Mouse (Mus musculus) c-Kit-positive CD71-positive TER-119-positive erythroid progenitor cells, embryonic 14.5 days (primary cell): ENCODE measurements around the gene Malrd1.

Experiments
- DNase-seq: peaks from one replicate; pipeline ENCODE4 v3.0.0-alpha.2; 2013; ENCODE audit warnings: low spot score

Malrd1 gene

DNA sequence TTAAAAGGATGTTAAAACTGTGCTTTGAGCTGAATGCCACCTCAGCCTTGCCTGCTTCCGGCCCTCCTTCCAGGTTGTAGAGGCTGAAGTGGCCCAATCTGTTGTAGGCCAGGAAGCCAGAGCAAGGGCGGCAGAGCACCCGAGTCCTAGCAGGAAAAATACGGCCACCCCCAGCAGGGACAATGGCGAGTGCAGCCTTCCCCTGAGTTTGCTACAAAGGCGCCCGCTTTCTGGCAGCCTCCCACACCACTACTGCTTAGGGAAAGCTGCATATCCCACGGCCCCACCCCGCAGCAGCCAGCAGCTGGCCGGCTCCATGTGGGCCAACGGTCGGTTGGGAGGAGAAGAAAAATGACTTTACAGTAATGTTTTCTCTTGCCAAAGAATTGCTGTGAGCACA is 503.5 kb downstream of the Malrd1 start:
- no peak for DNase-seq

DNA sequence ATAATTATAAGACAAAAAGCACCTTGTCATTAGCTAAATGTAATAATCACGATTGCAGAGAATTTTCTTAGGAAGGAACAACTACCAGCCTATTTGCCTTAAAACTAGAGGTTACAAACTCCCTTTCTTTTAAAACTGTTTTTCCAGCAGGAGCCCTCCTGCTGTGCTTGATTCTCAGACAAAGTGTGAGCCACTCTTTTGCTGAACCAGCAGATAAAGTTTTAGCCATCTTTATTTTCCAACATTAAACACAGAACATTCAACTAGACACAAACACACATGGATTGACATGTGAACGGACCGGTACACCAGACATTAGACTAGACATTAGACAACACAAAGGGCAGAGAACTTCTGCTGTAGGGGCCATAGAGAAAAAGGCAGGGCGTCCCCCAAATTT is 505.3 kb downstream of the Malrd1 start:
- DNase-seq, result no peak

DNA sequence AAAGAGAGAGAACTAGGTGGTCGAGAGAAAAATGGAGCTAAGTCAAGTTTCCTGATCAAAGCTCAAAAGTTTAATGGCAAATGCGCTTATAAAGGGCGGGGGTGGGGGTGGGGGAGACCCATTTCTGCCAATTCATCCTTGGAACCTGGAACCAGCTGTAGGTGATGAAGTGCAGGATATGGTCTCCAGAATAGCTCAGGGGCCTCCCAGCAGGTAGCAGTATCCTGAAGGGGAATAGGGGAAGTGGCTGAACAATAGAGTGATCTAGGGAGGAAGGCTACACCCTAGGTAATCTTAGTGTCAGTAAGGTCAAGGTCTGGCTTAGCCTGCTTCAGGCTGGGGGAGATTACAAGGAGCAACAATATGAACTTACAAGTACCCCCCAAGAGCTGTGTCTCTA is 506.5 kb downstream of the Malrd1 start:
- no peak for DNase-seq

DNA sequence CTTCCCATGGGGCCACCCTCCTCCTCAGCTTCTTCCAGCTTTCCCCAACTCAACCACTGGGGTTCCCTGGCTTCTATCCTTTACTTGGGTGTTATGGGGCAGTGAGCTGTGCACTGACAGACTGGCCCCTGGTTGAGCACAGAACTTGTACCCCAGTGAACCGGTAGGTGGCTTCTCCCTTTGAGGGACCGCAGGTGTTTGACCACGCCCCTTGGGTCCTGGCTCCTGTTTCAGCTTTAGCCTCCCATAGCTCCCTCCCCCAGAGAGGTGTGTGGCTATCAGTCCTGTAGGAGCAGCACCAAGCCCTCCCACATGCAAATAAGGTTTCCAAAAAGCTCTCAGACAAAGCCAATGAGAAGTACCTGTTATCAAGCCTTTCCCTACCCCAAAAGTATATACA is 584.4 kb downstream of the Malrd1 start:
- no peak for DNase-seq

DNA sequence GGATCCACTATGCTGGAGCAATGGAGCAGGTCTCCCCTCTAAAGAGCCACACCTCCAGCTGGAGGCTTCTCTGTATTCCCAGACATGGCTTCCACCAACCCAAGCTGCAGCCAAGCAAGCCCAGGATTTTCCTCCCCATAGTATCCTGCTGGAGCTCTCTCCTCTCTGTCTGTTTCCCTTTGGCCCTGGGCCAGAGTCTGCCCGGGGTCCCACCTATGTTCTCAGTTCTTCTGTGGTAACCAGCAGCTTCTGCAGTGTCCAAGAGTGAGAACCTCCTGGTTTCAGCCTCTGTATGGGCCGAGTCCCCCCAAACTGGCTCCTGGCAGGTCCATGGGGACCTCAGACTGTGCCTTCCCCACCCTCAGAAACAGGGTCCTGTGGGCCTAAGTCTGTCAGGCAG is 587.1 kb downstream of the Malrd1 start:
- DNase-seq, result no peak

DNA sequence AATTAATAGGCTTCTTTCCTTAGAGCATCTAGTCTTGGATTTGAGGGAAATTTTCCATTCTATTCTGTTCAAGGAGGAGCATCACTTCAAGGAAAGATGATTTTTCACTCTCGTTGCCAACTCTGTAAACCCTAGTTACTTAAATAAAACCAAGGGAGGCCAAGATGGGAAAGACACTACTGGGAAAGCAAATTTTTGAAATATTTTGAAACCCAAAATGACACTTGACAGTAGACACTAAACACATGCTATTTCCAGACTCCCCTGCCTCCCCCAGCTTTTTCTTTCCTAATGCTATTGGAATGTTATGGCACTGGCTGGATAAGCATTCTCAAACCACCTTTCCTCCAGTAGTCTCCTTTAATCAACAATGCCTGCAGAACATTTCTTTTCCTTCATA is 621.7 kb downstream of the Malrd1 start:
- DNase-seq, result no peak

DNA sequence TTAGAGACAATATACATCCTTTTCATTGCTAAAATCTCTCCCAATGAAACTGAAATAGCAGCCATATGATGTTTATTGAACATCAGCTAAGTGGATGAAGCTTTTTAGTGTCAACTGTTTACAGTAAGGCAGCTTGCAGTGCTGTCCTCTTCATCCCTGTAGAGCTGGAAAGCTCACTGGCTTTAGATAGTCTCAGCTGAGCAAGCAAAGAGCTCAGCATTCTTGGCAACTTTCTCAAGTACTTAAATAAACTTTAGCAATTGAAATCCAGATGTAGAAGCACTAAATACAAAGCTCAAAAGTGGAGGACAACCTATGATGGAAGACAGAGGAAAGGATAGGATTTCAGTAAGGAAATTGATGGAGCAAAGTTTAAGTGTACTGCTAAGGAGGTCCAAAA is 626.3 kb downstream of the Malrd1 start:
- DNase-seq, result no peak

DNA sequence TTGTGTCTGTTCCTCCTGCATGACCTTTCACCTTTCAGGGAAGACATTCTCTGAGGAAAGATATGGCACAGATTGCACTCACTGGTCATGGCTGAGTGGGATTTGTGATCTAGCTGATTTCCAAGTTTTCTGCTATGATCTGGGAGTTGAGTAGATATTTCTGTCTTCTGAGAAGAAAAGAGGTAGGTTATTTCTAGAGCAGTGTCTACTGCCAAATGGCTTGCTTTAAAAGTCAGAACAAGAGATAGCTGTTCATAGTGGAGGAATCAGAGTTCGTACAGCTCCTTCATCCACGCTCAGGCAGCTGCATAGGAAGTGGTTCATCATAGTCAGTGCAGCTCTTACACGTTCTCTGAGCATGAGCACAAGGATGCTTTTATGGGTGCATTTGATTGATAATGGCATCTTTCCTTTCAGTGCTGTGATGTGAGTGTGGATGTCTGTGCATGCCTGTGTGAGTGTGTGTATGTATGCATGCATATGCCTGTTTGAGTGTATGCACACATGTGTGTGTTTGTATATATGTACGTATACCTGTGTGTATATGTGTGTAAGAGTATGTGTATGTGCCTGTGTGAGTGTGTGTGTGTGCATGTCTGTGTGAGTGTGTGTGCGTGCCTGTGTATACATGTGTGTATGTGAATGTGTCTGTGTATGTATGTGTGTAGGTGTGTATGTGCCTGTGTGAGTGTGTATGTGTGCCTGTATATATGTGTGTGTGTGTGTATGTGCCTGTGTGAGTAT is 637.1 kb downstream of the Malrd1 start:
- DNase-seq, result no peak

DNA sequence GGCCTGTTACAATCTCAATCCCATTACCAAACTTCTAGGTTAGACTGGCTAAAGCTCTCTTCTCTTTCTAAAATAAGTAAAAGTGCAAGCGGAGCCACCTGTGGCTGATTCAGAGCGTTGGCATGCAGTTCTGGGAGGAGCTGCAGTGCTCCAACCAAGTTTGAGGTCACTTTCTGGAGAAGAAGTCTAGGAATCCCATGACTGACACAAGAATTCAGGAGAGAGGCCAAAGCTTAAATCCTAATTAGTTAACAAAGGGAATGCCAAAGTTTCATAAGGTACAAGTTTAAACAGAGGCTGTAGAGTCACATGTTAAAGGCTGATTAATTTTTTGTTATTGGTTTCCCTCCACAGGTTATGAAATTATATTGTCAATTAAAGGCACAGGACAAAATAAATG is 642.3 kb downstream of the Malrd1 start:
- no peak for DNase-seq

DNA sequence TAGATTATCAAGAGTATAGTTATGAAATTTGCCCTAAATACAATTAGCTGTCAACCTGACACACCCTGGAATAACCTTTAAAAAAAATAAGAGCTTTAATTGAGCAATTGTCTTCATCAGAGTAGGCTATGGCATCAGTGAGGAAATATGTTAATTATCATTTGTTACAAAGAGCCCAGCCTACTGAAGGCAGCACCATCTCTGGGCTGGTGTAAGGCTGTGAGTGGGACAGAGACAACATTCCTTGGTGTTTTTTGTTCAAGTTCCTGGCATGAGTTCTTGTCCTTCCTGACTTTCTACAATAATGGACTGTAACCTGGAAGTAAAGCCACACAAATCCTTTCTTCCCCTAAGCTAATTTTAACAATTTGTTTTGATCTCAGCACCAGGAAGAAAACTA is 645.8 kb downstream of the Malrd1 start:
- no peak for DNase-seq

DNA sequence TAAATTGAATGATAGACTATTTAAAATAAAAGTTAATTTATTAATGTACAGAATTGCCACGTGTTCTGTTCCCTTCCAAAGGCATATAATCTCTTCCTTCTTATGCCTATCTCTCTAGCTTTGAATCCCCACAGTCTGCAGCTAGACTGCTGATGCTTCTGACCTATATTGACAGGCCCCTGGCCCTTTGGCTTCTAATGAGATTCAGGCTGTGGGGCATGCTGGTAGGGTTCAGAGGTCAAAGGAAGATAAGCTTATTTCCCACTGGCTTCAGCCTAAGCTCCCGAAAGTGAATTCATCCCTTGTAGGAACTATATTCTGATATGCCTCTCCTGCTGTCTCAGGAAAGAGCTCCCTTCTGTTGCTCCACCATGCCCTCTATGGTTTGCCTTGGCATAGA is 647.1 kb downstream of the Malrd1 start:
- no peak for DNase-seq

DNA sequence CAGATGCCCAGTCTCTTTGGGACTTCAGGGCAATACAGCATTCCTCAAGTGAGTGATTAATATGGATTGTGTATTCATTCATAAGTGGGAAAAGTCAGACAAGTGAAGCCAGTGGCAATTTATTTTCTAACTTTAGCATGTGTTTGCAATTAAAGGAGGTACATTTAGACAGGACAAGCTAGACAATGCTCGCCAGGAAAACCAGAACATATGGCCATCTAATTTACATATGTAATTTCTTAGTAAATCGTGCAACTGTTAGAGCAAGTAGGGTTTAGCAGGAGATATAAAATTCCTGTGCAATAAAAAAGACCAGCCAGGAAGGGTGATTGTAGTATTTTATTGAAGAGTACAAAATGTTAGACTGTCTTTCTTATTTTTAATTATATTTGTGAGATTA is 655.9 kb downstream of the Malrd1 start:
- no peak for DNase-seq

DNA sequence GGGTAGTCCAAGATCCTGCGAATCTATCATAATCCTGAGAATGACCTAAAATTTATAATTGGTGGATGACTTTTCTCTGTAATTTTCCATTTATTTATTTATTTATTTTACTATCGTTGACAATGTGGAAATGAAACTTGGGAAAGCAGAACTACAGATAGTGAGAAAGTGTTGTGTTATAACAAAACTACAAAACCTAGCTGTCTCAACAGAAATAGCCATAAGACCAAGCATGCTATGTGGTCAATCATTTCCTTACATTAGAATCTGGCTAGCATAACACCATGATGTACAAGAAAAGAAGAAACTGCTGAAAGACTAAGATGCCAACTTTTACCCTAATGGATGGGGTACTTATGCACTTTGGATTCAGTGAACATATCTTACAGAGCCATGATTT is 656.9 kb downstream of the Malrd1 start:
- DNase-seq, result no peak

DNA sequence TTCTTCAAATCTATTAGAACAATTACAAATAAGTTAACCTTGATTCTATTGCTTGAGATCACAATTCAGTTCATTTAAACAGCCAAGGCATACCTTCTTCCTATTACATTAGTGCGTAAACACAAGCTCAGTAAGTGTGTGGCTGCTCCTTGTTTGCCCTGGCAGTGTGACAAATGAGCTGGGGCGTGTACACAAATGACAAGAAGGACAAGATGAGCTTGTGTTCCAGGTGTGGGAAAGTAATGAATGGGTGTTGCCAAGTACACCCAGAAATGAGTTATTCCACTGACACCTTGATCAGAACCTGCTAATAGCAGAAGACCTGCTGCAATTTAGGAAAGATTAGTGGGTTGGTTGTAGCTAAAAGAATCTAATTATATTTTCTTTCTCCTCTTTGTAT is 683.7 kb downstream of the Malrd1 start:
- no peak for DNase-seq

DNA sequence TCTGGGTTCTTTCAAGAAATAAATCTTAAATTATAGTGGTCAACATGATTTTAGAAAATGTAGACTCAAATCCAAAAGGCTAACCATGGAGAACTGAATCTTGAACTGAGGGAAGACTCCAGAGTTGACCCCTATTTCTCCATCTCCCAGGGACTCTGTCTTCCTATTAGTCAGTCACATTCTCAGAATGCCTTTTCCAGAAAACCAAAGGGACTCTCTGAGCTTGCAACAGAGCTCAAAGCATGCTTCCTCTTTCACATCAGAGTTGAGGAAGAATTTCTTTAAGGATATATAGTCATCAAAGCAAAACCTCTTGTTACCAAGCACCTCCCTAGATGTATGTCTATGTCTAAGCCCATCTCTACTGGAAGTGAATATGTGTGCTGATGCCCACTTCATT is 686.5 kb downstream of the Malrd1 start:
- no peak for DNase-seq

DNA sequence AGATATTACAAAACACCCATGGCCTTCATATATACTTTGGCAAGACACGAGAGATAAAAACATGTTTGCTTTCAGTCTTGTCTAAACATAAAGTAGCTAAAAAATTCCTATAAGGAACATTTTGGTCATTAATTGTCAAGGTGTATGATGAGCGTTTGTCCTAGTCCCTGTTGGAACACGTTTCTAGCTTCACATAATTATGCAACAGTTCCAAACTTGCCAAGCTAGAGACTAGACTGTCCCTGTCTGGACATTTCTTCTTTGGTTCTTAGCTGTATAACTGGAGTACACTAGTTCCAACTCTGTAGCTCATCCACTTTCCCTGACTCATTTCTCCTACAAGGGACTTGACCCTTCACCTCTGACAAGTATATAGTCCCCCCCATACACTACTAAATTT is 687.8 kb downstream of the Malrd1 start:
- no peak for DNase-seq

DNA sequence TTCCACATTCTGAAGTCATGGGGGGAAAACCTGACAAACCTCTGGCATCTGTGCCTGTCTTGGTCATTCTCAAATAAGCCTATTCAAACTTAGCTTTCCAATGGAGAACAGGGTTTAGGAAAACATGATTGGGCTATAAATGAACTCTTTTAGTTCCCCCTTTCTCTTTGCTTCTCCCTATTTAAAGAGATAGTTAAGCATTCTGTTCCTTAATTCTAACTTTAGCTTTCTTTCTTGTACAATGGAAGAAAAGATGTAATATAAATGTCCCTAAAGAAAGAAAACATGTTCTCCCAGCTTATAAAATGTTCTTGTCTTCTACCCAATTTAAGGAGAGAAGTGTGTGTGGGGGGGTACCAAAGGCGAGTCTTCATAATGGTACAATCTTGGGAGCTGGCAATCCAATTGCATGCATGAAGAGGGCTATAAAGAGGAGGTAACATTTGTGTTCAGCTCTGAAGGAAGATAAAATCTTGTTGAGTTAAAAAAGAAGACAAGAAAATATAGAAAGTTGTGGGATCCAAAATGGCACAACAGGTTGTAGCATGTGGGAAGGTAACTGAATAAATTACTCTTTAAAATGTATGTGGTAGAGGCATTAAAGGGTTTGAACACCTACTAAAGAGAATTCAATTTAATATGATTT is 702.0 kb downstream of the Malrd1 start:
- no peak for DNase-seq

DNA sequence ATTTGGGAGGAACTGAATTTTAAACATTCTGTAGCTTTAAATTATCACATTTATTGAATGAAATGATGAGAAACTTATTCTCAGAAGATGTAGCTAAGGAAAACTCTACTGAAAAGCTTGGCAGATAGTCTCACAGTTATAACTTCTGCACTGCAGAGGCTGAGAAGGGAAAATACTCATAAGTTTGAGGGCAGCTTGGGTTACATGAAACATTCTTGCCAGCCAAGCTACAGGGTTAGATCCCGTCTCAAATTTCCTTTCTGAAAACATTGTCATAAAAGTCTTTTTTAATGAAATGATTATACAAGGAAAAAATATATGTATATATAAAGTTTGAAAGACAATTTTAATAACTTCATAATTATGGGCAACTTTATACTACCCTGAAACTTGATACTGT is 714.6 kb downstream of the Malrd1 start:
- DNase-seq, result no peak

DNA sequence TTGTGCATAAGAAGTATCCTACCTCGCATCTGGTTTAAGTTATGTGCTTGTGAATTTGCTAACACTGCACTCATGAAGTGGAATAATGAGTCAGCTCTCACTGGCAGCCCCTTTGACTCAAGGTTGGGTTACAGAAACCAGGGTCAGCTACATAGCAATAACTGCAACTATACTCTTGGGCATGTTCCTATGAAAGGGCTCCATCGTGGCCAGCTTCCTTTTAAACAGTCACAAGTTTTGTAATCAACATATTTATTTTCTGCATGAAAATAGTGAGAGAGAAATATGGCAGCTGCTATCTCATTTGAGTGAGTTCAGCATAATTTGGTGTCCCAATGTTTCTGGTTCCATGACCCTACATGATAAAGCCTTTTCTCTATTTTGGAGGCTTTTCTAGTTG is 716.8 kb downstream of the Malrd1 start:
- DNase-seq, result no peak

DNA sequence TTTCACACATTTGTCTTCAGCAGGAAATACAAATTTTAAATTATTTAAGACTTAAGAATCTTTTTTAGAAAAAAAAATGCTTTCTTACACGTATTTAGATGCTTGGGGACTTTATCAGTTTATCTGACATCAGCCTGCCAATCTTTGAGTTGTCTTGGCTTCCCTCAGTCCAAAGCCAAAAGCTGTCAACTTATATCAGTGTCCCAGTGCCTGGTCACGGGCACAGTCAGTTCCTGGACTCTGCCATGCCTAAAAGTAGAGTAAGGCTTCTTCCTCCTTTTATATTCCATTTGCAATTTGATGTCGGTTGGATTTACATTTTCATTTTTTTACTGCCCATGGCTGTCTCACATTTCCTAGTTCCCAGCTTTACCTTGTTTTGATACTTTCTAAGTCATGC is 722.6 kb downstream of the Malrd1 start:
- DNase-seq, result no peak

DNA sequence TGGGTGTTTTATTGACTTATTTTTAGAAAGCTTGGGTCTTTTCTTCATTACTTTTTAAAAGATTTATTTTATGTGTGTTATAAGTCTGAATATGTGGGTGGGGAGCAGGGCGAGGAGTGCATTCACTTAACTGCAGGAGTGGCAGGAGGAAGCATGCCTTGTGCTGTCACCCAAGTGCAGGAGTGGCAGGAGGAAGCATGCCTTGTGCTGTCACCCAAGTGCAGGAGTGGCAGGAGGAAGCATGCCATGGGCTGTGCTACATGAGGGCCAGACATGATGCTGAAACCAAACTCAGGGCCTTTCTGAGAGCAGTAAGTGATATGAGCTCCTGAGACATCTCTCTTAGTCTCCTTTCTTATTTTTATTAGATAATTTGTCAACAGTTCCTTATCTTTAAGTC is 726.0 kb downstream of the Malrd1 start:
- DNase-seq, result no peak
